Mouse (Mus musculus): ENCODE measurements at regions not wholly inside any gene's neighbourhood (a gene's known extent, or its start where the extent isn't known, plus 50 kb on each side); places are given as distances from the start of the nearest gene placed in this dataset.

- no peak for TF ChIP-seq CHD2 (IDR thresholded peaks at IDR 0.05; ENCODE audit: low read depth, low read length)
- no peak for TF ChIP-seq ZC3H11A (IDR thresholded peaks at IDR 0.05; ENCODE audit: borderline replicate concordance, low read depth, low read length)
- TF ChIP-seq HCFC1 (IDR thresholded peaks at IDR 0.05; ENCODE audit: borderline replicate concordance, insufficient read depth, low read length), result no peak
Measured at GRCm38 (mm10) chr3:147249466-147249865, 397.3 kb downstream of the Ttll7 start.

All from ES-E14 (cell line).